Mouse (Mus musculus) liver, embryonic 11.5 days (tissue): ENCODE measurements around the gene Nme3. TPM values are rescaled to one million over a fixed set of nuclear protein-coding genes. Genes with fewer than 3 reads are reported as not detected.

Experiments used
- ATAC-seq: fragments of 200-750 bp; cut with Nextera tagmentation; replicated peaks from 2 replicates; pipeline ENCODE4 v1.8.0; 2017; ENCODE audit warnings: moderate number of reproducible peaks, mild to moderate bottlenecking, moderate TSS enrichment, moderate library complexity; ENCODE audit not compliant: low FRiP score
- DNase-seq: peaks from one replicate; pipeline ENCODE4 v3.0.0-alpha.2; 2017; ENCODE audit warnings: low spot score
- H3K27ac ChIP-seq: fragments of 300-500 bp; sonication (generic); 2 replicates; pipeline ENCODE4 v1.5.1; 2014; ENCODE audit warnings: mild to moderate bottlenecking, low read depth, low read length, control low read depth
- H3K27me3 ChIP-seq: fragments of 300-500 bp; sonication (generic); replicated peaks from 2 replicates; pipeline ENCODE4 v1.6.1; 2014; ENCODE audit warnings: low read length, mixed read lengths; ENCODE audit not compliant: control insufficient read depth, insufficient read depth
- H3K36me3 ChIP-seq: fragments of 300-500 bp; sonication (generic); 2 replicates; pipeline ENCODE4 v1.6.1; 2014; ENCODE audit warnings: mild to moderate bottlenecking, low read length, moderate library complexity, mixed read lengths; ENCODE audit not compliant: control insufficient read depth, insufficient read depth
- H3K4me1 ChIP-seq: fragments of 300-500 bp; sonication (generic); replicated peaks from 2 replicates; pipeline ENCODE4 v1.6.1; 2014; ENCODE audit warnings: low read length, mixed read lengths; ENCODE audit not compliant: control insufficient read depth, insufficient read depth
- H3K4me2 ChIP-seq: fragments of 300-500 bp; sonication (generic); 2 replicates; pipeline ENCODE4 v1.6.1; 2014; ENCODE audit warnings: mild to moderate bottlenecking, control low read depth, moderate library complexity
- H3K4me3 ChIP-seq: fragments of 300-500 bp; sonication (generic); 2 replicates; pipeline ENCODE4 v1.5.1; 2014; ENCODE audit warnings: low read depth, low read length, control low read depth
- H3K9ac ChIP-seq: fragments of 300-500 bp; sonication (generic); 2 replicates; pipeline ENCODE4 v1.6.1; 2014; ENCODE audit warnings: low read depth, low read length, control low read depth
- H3K9me3 ChIP-seq: fragments of 300-500 bp; sonication (generic); 2 replicates; pipeline ENCODE4 v1.6.1; 2016; ENCODE audit warnings: low read length, inconsistent platforms, mixed read lengths; ENCODE audit not compliant: control insufficient read depth
- WGBS: fragments of 180-500 bp; shearing (Covaris S2); extraction: QIAGEN DNeasy Blood & Tissue Kit; methylation state at CpG from one replicate; pipeline ENCODE4 v1.1.7; 2014; 5-methylcytosine and 5-hydroxymethylcytosine counted together
- polyA plus RNA-seq: library from polyadenylated mRNA; unstranded; fragments of >200 nt; fragmentation: Nextera tagmentation; extraction: Ambion mirVana; gene quantifications from 2 replicates; pipeline ENCODE4 v1.2.1, GENCODE M21; 2014

Gene Nme3
- polyA plus RNA-seq, 1 experiment from 2014 or later, result 70.5 TPM

GRCm38 (mm10) chr17:24886134-24886931, 10.0 kb upstream of the Nme3 start, which contains the start of the genes Nubp2 and Spsb3:
Gene Nubp2, minus strand, starts transcription at chr17:24886349.
Gene Spsb3, plus strand, starts transcription at chr17:24886643.
- Histone ChIP-seq H3K9me3 (no peaks in the 10 kb centered on the region), H3K36me3 (peaks cover 35% of the 10 kb centered on the region; the same call in 1 of the 2 replicates), H3K27me3 (no peaks in the 10 kb centered on the region), H3K4me1 (peaks cover 18% of the 10 kb centered on the region), H3K4me2 (peak within 1 kb of the TSS; percentile 96), H3K27ac (peak within 1 kb of the TSS; percentile 60), H3K9ac (peak within 1 kb of the TSS; percentile 80), H3K4me3 (peak within 1 kb of the TSS; percentile 76)
- peak; percentile 92 for ATAC-seq
- peak; percentile 95 for DNase-seq
- WGBS, result under 1% methylated on average over 69 of the region's 69 CpGs

- DNase-seq (no peak), ATAC-seq (peak; percentile 11)
- Histone ChIP-seq H3K4me2 (peak overlapping the region; percentile 96), H3K27me3 (no peaks in the 10 kb centered on the region), H3K36me3 (peaks cover 36% of the 10 kb centered on the region; the same call in 1 of the 2 replicates), H3K4me3 (peak overlapping the region; percentile 76), H3K9ac (peak overlapping the region; percentile 80), H3K9me3 (no peaks in the 10 kb centered on the region), H3K27ac (peak overlapping the region; percentile 60), H3K4me1 (peaks cover 18% of the 10 kb centered on the region)
- WGBS, result under 1% methylated on average over 18 of the region's 18 CpGs
Measured at GRCm38 (mm10) chr17:24886932-24887271, 9.4 kb upstream of the Nme3 start.

- Histone ChIP-seq H3K4me2 (peak overlapping the region; percentile 96), H3K9ac (peak overlapping the region; percentile 80), H3K27ac (peak overlapping the region; percentile 60; the same call in 1 of the 2 replicates), H3K4me1 (peaks cover 18% of the 10 kb centered on the region), H3K27me3 (no peaks in the 10 kb centered on the region), H3K36me3 (peaks cover 42% of the 10 kb centered on the region), H3K9me3 (no peaks in the 10 kb centered on the region), H3K4me3 (peak overlapping the region; percentile 76)
- no peak for ATAC-seq
- WGBS, result 60% methylated on average over 18 of the region's 18 CpGs
- DNase-seq, result no peak
Measured at GRCm38 (mm10) chr17:24887291-24888080, 8.8 kb upstream of the Nme3 start.

- Histone ChIP-seq H3K4me2 (peak overlapping the region; percentile 96; the same call in 1 of the 2 replicates), H3K36me3 (peaks cover 39% of the 10 kb centered on the region), H3K9me3 (no peaks in the 10 kb centered on the region), H3K9ac (no peak overlapping the region), H3K27ac (no peak overlapping the region), H3K4me1 (peaks cover 23% of the 10 kb centered on the region), H3K27me3 (no peaks in the 10 kb centered on the region), H3K4me3 (peak overlapping the region; percentile 17; the same call in 1 of the 2 replicates)
- no peak for ATAC-seq
- WGBS, result 83% methylated on average over 3 of the region's 3 CpGs
- no peak for DNase-seq
Measured at GRCm38 (mm10) chr17:24888862-24889261, 7.4 kb upstream of the Nme3 start.

GRCm38 (mm10) chr17:24890151-24891092, 5.9 kb upstream of the Nme3 start:
- no peaks in the 10 kb centered on the region for H3K27me3 ChIP-seq
- WGBS, result 84% methylated on average over 19 of the region's 19 CpGs
- H3K4me3 ChIP-seq, result no peak overlapping the region; the same call in 1 of the 2 replicates
- peaks cover 20% of the 10 kb centered on the region for H3K4me1 ChIP-seq
- H3K9ac ChIP-seq, result no peak overlapping the region; the same call in 1 of the 2 replicates
- ATAC-seq (no peak), DNase-seq (no peak)
- H3K4me2 ChIP-seq, result no peak overlapping the region
- no peaks in the 10 kb centered on the region for H3K9me3 ChIP-seq
- peaks cover 32% of the 10 kb centered on the region for H3K36me3 ChIP-seq
- H3K27ac ChIP-seq, result no peak overlapping the region; the same call in 1 of the 2 replicates

GRCm38 (mm10) chr17:24891321-24891720, 5.0 kb upstream of the Nme3 start:
- Histone ChIP-seq H3K36me3 (peaks cover 32% of the 10 kb centered on the region), H3K4me3 (no peak overlapping the region), H3K27ac (no peak overlapping the region), H3K27me3 (no peaks in the 10 kb centered on the region), H3K4me1 (peaks cover 23% of the 10 kb centered on the region), H3K9ac (no peak overlapping the region), H3K4me2 (no peak overlapping the region), H3K9me3 (no peaks in the 10 kb centered on the region)
- ATAC-seq, result no peak
- no peak for DNase-seq
- 84% methylated on average over 13 of the region's 13 CpGs for WGBS

- H3K4me3 ChIP-seq, result no peak overlapping the region
- H3K27ac ChIP-seq, result no peak overlapping the region
- peaks cover 28% of the 10 kb centered on the region for H3K4me1 ChIP-seq
- H3K9me3 ChIP-seq, result no peaks in the 10 kb centered on the region
- peaks cover 42% of the 10 kb centered on the region for H3K36me3 ChIP-seq
- H3K27me3 ChIP-seq, result no peaks in the 10 kb centered on the region
- no peak for ATAC-seq
- H3K9ac ChIP-seq, result no peak overlapping the region
- 88% methylated on average over 12 of the region's 12 CpGs for WGBS
- H3K4me2 ChIP-seq, result no peak overlapping the region
- DNase-seq, result no peak
Measured at GRCm38 (mm10) chr17:24892785-24893184, 3.5 kb upstream of the Nme3 start.

GRCm38 (mm10) chr17:24893276-24893675, 3.0 kb upstream of the Nme3 start:
- Histone ChIP-seq H3K27me3 (no peaks in the 10 kb centered on the region), H3K4me2 (peak overlapping the region; percentile 99; the same call in 1 of the 2 replicates), H3K9me3 (no peaks in the 10 kb centered on the region), H3K9ac (peak overlapping the region; percentile 12; the same call in 1 of the 2 replicates), H3K36me3 (peaks cover 44% of the 10 kb centered on the region), H3K4me3 (peak overlapping the region; percentile 91), H3K4me1 (peaks cover 28% of the 10 kb centered on the region), H3K27ac (no peak overlapping the region)
- WGBS, result 88% methylated on average over 2 of the region's 2 CpGs
- no peak for DNase-seq
- no peak for ATAC-seq
